Mouse (Mus musculus) embryonic fibroblast, embryonic 13.5 days (primary cell): ENCODE results near the gene Nuak2.

ENCODE experiments used
- CTCF ChIP-seq: IDR thresholded peaks from 2 replicates; pipeline ENCODE4 v1.5.1; 2011; ENCODE audit warnings: mild to moderate bottlenecking, control low read depth, low read length, moderate library complexity, borderline replicate concordance; ENCODE audit not compliant: insufficient read depth
- POLR2A ChIP-seq: IDR thresholded peaks from 2 replicates; pipeline ENCODE4 v1.6.1; 2011; ENCODE audit warnings: low read depth, mild to moderate bottlenecking, control low read depth, low read length, moderate library complexity

- TF ChIP-seq CTCF = no peak
- TF ChIP-seq POLR2A = no peak
Measured at GRCm38 (mm10) chr1:132366937-132367336, 51.0 kb downstream of the Nuak2 start.
